Mouse (Mus musculus) C2C12 (cell line): ENCODE data around the gene Trp53.

Experiments
- CTCF ChIP-seq: IDR thresholded peaks from one replicate; pipeline ENCODE4 v1.5.1; 2011; ENCODE audit not compliant: control insufficient read depth, insufficient read depth, insufficient read length
- FOSL1 ChIP-seq: IDR thresholded peaks from one replicate; pipeline ENCODE4 v1.8.0; 2011; ENCODE audit warnings: mild to moderate bottlenecking, low read length; ENCODE audit not compliant: poor library complexity, insufficient read depth, severe bottlenecking
- MAX ChIP-seq: IDR thresholded peaks from one replicate; pipeline ENCODE4 v1.6.1; 2011; ENCODE audit warnings: mild to moderate bottlenecking, control low read depth
- MYOD1 ChIP-seq: IDR thresholded peaks from one replicate; pipeline ENCODE4 v1.6.1; 2011; ENCODE audit warnings: low read depth; ENCODE audit not compliant: control insufficient read depth, insufficient read length
- MYOG ChIP-seq: IDR thresholded peaks from one replicate; pipeline ENCODE4 v1.6.1; 2011; ENCODE audit not compliant: control insufficient read depth, insufficient read length; ENCODE audit errors: extremely low read depth
- USF1 ChIP-seq: IDR thresholded peaks from one replicate; pipeline ENCODE4 v1.6.1; 2011; ENCODE audit warnings: low read depth, mild to moderate bottlenecking, control low read depth, moderate library complexity

GRCm38 (mm10) chr11:69585718-69586325, 5.7 kb downstream of the Trp53 start:
- TF ChIP-seq CTCF (no peak), MYOD1 (no peak), FOSL1 (no peak), MYOG (no peak), MAX (no peak), USF1 (no peak)
